ENCODE assay signal across 8 mouse cellular contexts in genomic region chr2:157130813-157131514, GRCm38 (mm10). TPM values are rescaled to one million over a fixed set of nuclear protein-coding genes. Genes with fewer than 3 reads are reported as not detected.
DNase-seq lines count a peak whose midpoint lies in the region; ATAC-seq and TF ChIP-seq lines count a peak whose summit lies in the region.

No protein-coding gene starts in this region.

- peak in 1 of 2 experiments; percentile 25 for DNase-seq in spleen, adult 2 months (ENCODE audit: low read depth in 1 of 2, low spot score in 2 of 2)
- DNase-seq in spleen, postnatal 14 days (ENCODE audit: low spot score in 2 of 2), result no peak
- peak; percentile 21 for DNase-seq in kidney, postnatal 10 days
- DNase-seq in embryo, embryonic 9.5 days (ENCODE audit: extremely low spot score), result no peak
- DNase-seq in thymus, postnatal 36 days, result no peak

- H3K9ac ChIP-seq in midbrain, embryonic 13.5 days (replicated peaks), result no peak overlapping the region

- H3K4me1 ChIP-seq in spleen, adult 2 months (ENCODE audit: control insufficient read depth, insufficient read depth, insufficient read length), result peaks cover 19% of the 10 kb centered on the region; the same call in 1 of the 2 replicates
- peaks cover 5% of the 10 kb centered on the region for H3K4me1 ChIP-seq in bone marrow, adult 2 months (ENCODE audit: control insufficient read depth, insufficient read depth, low read length)
- peaks cover 18% of the 10 kb centered on the region for H3K4me1 ChIP-seq in small intestine, adult 2 months (ENCODE audit: control insufficient read depth, insufficient read depth, insufficient read length, low read length)
- H3K4me1 ChIP-seq in midbrain, embryonic 13.5 days (replicated peaks), result peaks cover 9% of the 10 kb centered on the region; the same call in 1 of the 2 replicates

- TF ChIP-seq POLR2A in spleen, adult 2 months (IDR thresholded peaks at IDR 0.05; ENCODE audit: low read depth, low read length), result no peak
- no peak for TF ChIP-seq POLR2A in bone marrow, adult 2 months (IDR thresholded peaks at IDR 0.05; ENCODE audit: borderline replicate concordance, control insufficient read depth, low read depth, low read length)
- no peak for TF ChIP-seq POLR2A in small intestine, adult 2 months (IDR thresholded peaks at IDR 0.05; ENCODE audit: low read depth, low read length)

- peaks cover 24% of the 10 kb centered on the region for H3K36me3 ChIP-seq in spleen, adult 2 months (ENCODE audit: control insufficient read depth, insufficient read depth, low read length)
- H3K36me3 ChIP-seq in small intestine, adult 2 months (ENCODE audit: control insufficient read depth, insufficient read depth, low read length), result peaks cover 8% of the 10 kb centered on the region
- H3K36me3 ChIP-seq in midbrain, embryonic 13.5 days, result no peaks in the 10 kb centered on the region

- H3K4me3 ChIP-seq in spleen, adult 2 months (ENCODE audit: extremely low read depth, insufficient read depth, insufficient read length), result peak overlapping the region; percentile 20; the same call in 1 of the 2 replicates
- H3K4me3 ChIP-seq in bone marrow, adult 2 months (replicated peaks; ENCODE audit: control insufficient read depth, low read depth, low read length), result peak overlapping the region; percentile 62
- peak overlapping the region; percentile 26; the same call in 1 of the 2 replicates for H3K4me3 ChIP-seq in small intestine, adult 2 months (ENCODE audit: low read depth, low read length)
- no peak overlapping the region for H3K4me3 ChIP-seq in midbrain, embryonic 13.5 days (replicated peaks)

- TF ChIP-seq CTCF in spleen, adult 2 months (IDR thresholded peaks at IDR 0.05; ENCODE audit: extremely low read depth, insufficient read depth, insufficient read length, insufficient replicate concordance), result no peak
- TF ChIP-seq CTCF in bone marrow, adult 2 months (IDR thresholded peaks at IDR 0.05; ENCODE audit: control insufficient read depth, insufficient read depth, low read length), result no peak
- TF ChIP-seq CTCF in small intestine, adult 2 months (IDR thresholded peaks at IDR 0.05; ENCODE audit: extremely low read depth, insufficient read length, insufficient replicate concordance, low read depth, low read length), result no peak

- H3K9me3 ChIP-seq in midbrain, embryonic 13.5 days, result no peaks in the 10 kb centered on the region

- no peak overlapping the region for H3K4me2 ChIP-seq in midbrain, embryonic 13.5 days (replicated peaks)

- H3K27ac ChIP-seq in spleen, adult 2 months (ENCODE audit: insufficient read depth, low read length), result peak overlapping the region; percentile 77
- peak overlapping the region; percentile 18; the same call in 1 of the 2 replicates for H3K27ac ChIP-seq in bone marrow, adult 2 months (ENCODE audit: control insufficient read depth, insufficient read depth, low read depth, low read length, poor library complexity)
- H3K27ac ChIP-seq in small intestine, adult 2 months (ENCODE audit: insufficient read depth, low read depth, low read length), result peak overlapping the region; percentile 80
- no peak overlapping the region for H3K27ac ChIP-seq in midbrain, embryonic 13.5 days

- H3K27me3 ChIP-seq in spleen, adult 2 months (ENCODE audit: control insufficient read depth, insufficient read depth, low read length), result no peaks in the 10 kb centered on the region
- H3K27me3 ChIP-seq in small intestine, adult 2 months (ENCODE audit: control insufficient read depth, insufficient read depth, low read length), result no peaks in the 10 kb centered on the region
- H3K27me3 ChIP-seq in midbrain, embryonic 13.5 days, result no peaks in the 10 kb centered on the region

- no peak for ATAC-seq in midbrain, embryonic 13.5 days

- WGBS in spleen, adult 2 months, result 27% methylated on average over 8 of the region's 8 CpGs
- WGBS in bone marrow, adult 2 months, result 26% methylated on average over 8 of the region's 8 CpGs
- 44% methylated on average over 8 of the region's 8 CpGs for WGBS in small intestine, adult 2 months
- WGBS in midbrain, embryonic 13.5 days, result 90% methylated on average over 8 of the region's 8 CpGs

RNA-seq across cellular contexts. Expression of gene Samhd1, which starts 4.1 kb away (rescaled TPM):
- 120 and 145 TPM in 2 replicates for polyA plus RNA-seq in spleen, adult 2 months (2012; rRNA removed)
- 48.9 and 113 TPM in 2 replicates for polyA plus RNA-seq in bone marrow, adult 2 months (2011; ENCODE audit: insufficient read depth, insufficient read length, low replicate concordance, missing spikeins)
- polyA plus RNA-seq in small intestine, adult 2 months (2012; rRNA removed), result 18.9 and 47.7 TPM in 2 replicates
- polyA plus RNA-seq in midbrain, embryonic 13.5 days (2015; fragmentation: Nextera tagmentation; extraction: Ambion mirVana), result 10.9 and 12.1 TPM in 2 replicates

RNA-seq across cellular contexts. Expression of gene Tldc2, which starts 44.1 kb away (rescaled TPM):
- polyA plus RNA-seq in spleen, adult 2 months (2012; rRNA removed), result not detected in 2 replicates
- not detected in 2 replicates for polyA plus RNA-seq in bone marrow, adult 2 months (2011; ENCODE audit: insufficient read depth, insufficient read length, low replicate concordance, missing spikeins)
- polyA plus RNA-seq in small intestine, adult 2 months (2012; rRNA removed), result 8.8 and 12.4 TPM in 2 replicates
- polyA plus RNA-seq in midbrain, embryonic 13.5 days (2015; fragmentation: Nextera tagmentation; extraction: Ambion mirVana), result not detected in 2 replicates

RNA-seq across cellular contexts. Expression of gene Soga1, which starts 51.9 kb away (rescaled TPM):
- 5.3 and 5.4 TPM in 2 replicates for polyA plus RNA-seq in spleen, adult 2 months (2012; rRNA removed)
- polyA plus RNA-seq in bone marrow, adult 2 months (2011; ENCODE audit: insufficient read depth, insufficient read length, low replicate concordance, missing spikeins), result 3.0 and 5.0 TPM in 2 replicates
- 4.6 and 6.3 TPM in 2 replicates for polyA plus RNA-seq in small intestine, adult 2 months (2012; rRNA removed)
- 6.2 and 6.4 TPM in 2 replicates for polyA plus RNA-seq in midbrain, embryonic 13.5 days (2015; fragmentation: Nextera tagmentation; extraction: Ambion mirVana)
